Comparison of ENCODE assay signal across 7 mouse cellular contexts in genomic region chr17:34629221-34629751, GRCm38 (mm10). TPM values are rescaled to one million over a fixed set of nuclear protein-coding genes. Genes with fewer than 3 reads are reported as not detected.
DNase-seq lines count a peak whose midpoint lies in the region; ATAC-seq lines count a peak whose summit lies in the region.

Gene Prrt1 (plus strand): TSS chr17:34629533.

- no peaks in the 10 kb centered on the region for H3K9me3 ChIP-seq in hindbrain, embryonic 11.5 days (ENCODE audit: control insufficient read depth, low read length)
- no peaks in the 10 kb centered on the region for H3K9me3 ChIP-seq in limb, embryonic 15.5 days

- ATAC-seq in hindbrain, embryonic 11.5 days (ENCODE audit: low FRiP score): no peak
- no peak for ATAC-seq in limb, embryonic 15.5 days (ENCODE audit: insufficient number of reproducible peaks, low FRiP score, low TSS enrichment, low read depth)

- peaks cover 32% of the 10 kb centered on the region for H3K4me1 ChIP-seq in hindbrain, embryonic 11.5 days (replicated peaks; ENCODE audit: control insufficient read depth, insufficient read depth, low read length)
- H3K4me1 ChIP-seq in limb, embryonic 15.5 days: peaks cover 61% of the 10 kb centered on the region

- H3K36me3 ChIP-seq in hindbrain, embryonic 11.5 days (ENCODE audit: control insufficient read depth, insufficient read depth, low read length): no peaks in the 10 kb centered on the region
- H3K36me3 ChIP-seq in limb, embryonic 15.5 days: peaks cover 10% of the 10 kb centered on the region

- peaks cover 35% of the 10 kb centered on the region for H3K27me3 ChIP-seq in hindbrain, embryonic 11.5 days (ENCODE audit: control insufficient read depth, insufficient read depth, low read length)
- H3K27me3 ChIP-seq in limb, embryonic 15.5 days: peaks cover 33% of the 10 kb centered on the region

- peak within 1 kb of the TSS; percentile 67 for H3K4me3 ChIP-seq in hindbrain, embryonic 11.5 days (ENCODE audit: low read depth, low read length)
- peak within 1 kb of the TSS; percentile 78 for H3K4me3 ChIP-seq in limb, embryonic 15.5 days

- peak within 1 kb of the TSS; percentile 60 for H3K4me2 ChIP-seq in hindbrain, embryonic 11.5 days (replicated peaks; ENCODE audit: low read depth, low read length)
- H3K4me2 ChIP-seq in limb, embryonic 15.5 days: peak within 1 kb of the TSS; percentile 90

- DNase-seq in retina, postnatal 1 day: peak; percentile 64
- DNase-seq in retina, embryonic 14.5 days (ENCODE audit: low spot score): no peak
- peak; percentile 58 to 63 for DNase-seq in cerebellum, postnatal 36 days
- peak; percentile 59 for DNase-seq in hindbrain, embryonic 11.5 days (ENCODE audit: low spot score)
- DNase-seq in right cerebral cortex, postnatal 4 days: peak; percentile 54
- no peak for DNase-seq in urinary bladder, postnatal 4 days (ENCODE audit: low spot score in 2 of 2)

- 0 out of 2 replicates have a peak within 1 kb of the TSS, but pooled peaks have one; percentile 20 for H3K9ac ChIP-seq in hindbrain, embryonic 11.5 days (ENCODE audit: low read depth, low read length)
- peak within 1 kb of the TSS; percentile 65; the same call in 1 of the 2 replicates for H3K9ac ChIP-seq in limb, embryonic 15.5 days

- WGBS in hindbrain, embryonic 11.5 days: under 1% methylated on average over 16 of the region's 16 CpGs
- WGBS in limb, embryonic 15.5 days: 4% methylated on average over 16 of the region's 16 CpGs

- H3K27ac ChIP-seq in hindbrain, embryonic 11.5 days (ENCODE audit: low read depth, low read length): no peak within 1 kb of the TSS
- H3K27ac ChIP-seq in limb, embryonic 15.5 days: peak within 1 kb of the TSS; percentile 96

RNA-seq across cellular contexts. Expression of gene Prrt1, which starts in this region (rescaled TPM):
- polyA plus RNA-seq in hindbrain, embryonic 11.5 days (2014; fragmentation: Nextera tagmentation; extraction: Ambion mirVana): 1.0 and 2.0 TPM in 2 replicates
- 0.46 and 0.60 TPM in 2 replicates for polyA plus RNA-seq in limb, embryonic 15.5 days (2015; fragmentation: Nextera tagmentation; extraction: Ambion mirVana)

Comparison
In these comparisons a context has a peak if more than half of its experiments do, and no peak if none do; other contexts are left out.
1. DNase-seq: peak in retina, postnatal 1 day (single experiment), cerebellum, postnatal 36 days (2 of 2), hindbrain, embryonic 11.5 days (single experiment) and right cerebral cortex, postnatal 4 days (single experiment); none in retina, embryonic 14.5 days (single experiment) and urinary bladder, postnatal 4 days (0 of 2).